13 mouse cellular contexts compared by ENCODE assay signal in genomic region chr1:163783577-163783976, GRCm38 (mm10). TPM values are rescaled to one million over a fixed set of nuclear protein-coding genes. Genes with fewer than 3 reads are reported as not detected.
"Had no signal": no experiment of that assay in that cellular context is flagged by ENCODE, and none has a peak within 500 bp of the region (broad histone marks: within the 10 kb centered on the region; RNA-seq: fewer than 3 reads in every experiment).

No protein-coding gene starts in this region.

RNA-seq across cellular contexts. Expression of gene Mettl11b, which starts 58.5 kb away (rescaled TPM):
- total RNA-seq: hematopoietic stem cell, adult 5-6 weeks; hindbrain, postnatal 0 days had no signal
- polyA plus RNA-seq: heart, embryonic 16.5 days; hindbrain, embryonic 14.5 days; hindbrain, embryonic 16.5 days; hindbrain, postnatal 0 days; inflammation-experienced regulatory T-cells, adult 6 months; intestine, embryonic 14.5 days; intestine, embryonic 15.5 days; intestine, embryonic 16.5 days; intestine, postnatal 0 days; kidney, adult 2 months; kidney, embryonic 14.5 days; large intestine, adult 2 months had no signal
